Mouse (Mus musculus) neural tube, embryonic 15.5 days (tissue): ENCODE data around the gene Lrrc4. TPM values are rescaled to one million over a fixed set of nuclear protein-coding genes. Genes with fewer than 3 reads are reported as not detected.

Experiments
- ATAC-seq: fragments of 200-750 bp; cut with Nextera tagmentation; 2 replicates; pipeline ENCODE4 v1.8.0; 2017; ENCODE audit warnings: mild to moderate bottlenecking, moderate TSS enrichment, moderate library complexity; ENCODE audit not compliant: low FRiP score
- H3K27ac ChIP-seq: fragments of 300-500 bp; sonication (generic); replicated peaks from 2 replicates; pipeline ENCODE4 v1.5.1; 2015; ENCODE audit warnings: mild to moderate bottlenecking, inconsistent platforms
- H3K27me3 ChIP-seq: fragments of 300-500 bp; sonication (generic); replicated peaks from 2 replicates; pipeline ENCODE4 v1.6.1; 2015; ENCODE audit warnings: inconsistent platforms
- H3K36me3 ChIP-seq: fragments of 300-500 bp; sonication (generic); 2 replicates; pipeline ENCODE4 v1.6.1; 2015; ENCODE audit warnings: inconsistent platforms
- H3K4me1 ChIP-seq: fragments of 300-500 bp; sonication (generic); 2 replicates; pipeline ENCODE4 v1.6.1; 2015; ENCODE audit warnings: inconsistent platforms
- H3K4me2 ChIP-seq: fragments of 300-500 bp; sonication (generic); 2 replicates; pipeline ENCODE4 v1.6.1; 2015; ENCODE audit warnings: inconsistent platforms, mild to moderate bottlenecking, moderate library complexity
- H3K4me3 ChIP-seq: fragments of 300-500 bp; sonication (generic); replicated peaks from 2 replicates; pipeline ENCODE4 v1.5.1; 2015; ENCODE audit warnings: mild to moderate bottlenecking, inconsistent platforms
- H3K9ac ChIP-seq: fragments of 300-500 bp; sonication (generic); replicated peaks from 2 replicates; pipeline ENCODE4 v1.6.1; 2015; ENCODE audit warnings: mild to moderate bottlenecking, inconsistent platforms
- H3K9me3 ChIP-seq: fragments of 300-500 bp; sonication (generic); replicated peaks from 2 replicates; pipeline ENCODE4 v1.6.1; 2016; ENCODE audit warnings: inconsistent platforms
- WGBS: fragments of 180-500 bp; shearing (Covaris S2); methylation state at CpG from one replicate; pipeline ENCODE4 v1.1.7; 2015; ENCODE audit warnings: mixed read lengths; 5-methylcytosine and 5-hydroxymethylcytosine counted together
- polyA plus RNA-seq: library from polyadenylated mRNA; unstranded; fragments of >200 nt; fragmentation: Nextera tagmentation; extraction: Ambion mirVana; gene quantifications from 2 replicates; pipeline ENCODE4 v1.2.1, GENCODE M21; 2015

Lrrc4 gene
- polyA plus RNA-seq, 1 experiment from 2014 or later, result 8.5 TPM

GRCm38 (mm10) chr6:28681521-28682457, 149.8 kb downstream of the Lrrc4 start:
- H3K4me3 ChIP-seq, result no peak overlapping the region
- no peak overlapping the region for H3K9ac ChIP-seq
- ATAC-seq, result no peak
- H3K4me2 ChIP-seq, result no peak overlapping the region
- WGBS, result 72% methylated on average over 8 of the region's 8 CpGs
- no peaks in the 10 kb centered on the region for H3K4me1 ChIP-seq
- no peaks in the 10 kb centered on the region for H3K27me3 ChIP-seq
- no peaks in the 10 kb centered on the region for H3K36me3 ChIP-seq
- H3K27ac ChIP-seq, result no peak overlapping the region
- H3K9me3 ChIP-seq, result no peaks in the 10 kb centered on the region

- no peak overlapping the region for H3K9ac ChIP-seq
- ATAC-seq, result no peak
- no peaks in the 10 kb centered on the region for H3K4me1 ChIP-seq
- H3K4me3 ChIP-seq, result no peak overlapping the region
- no peaks in the 10 kb centered on the region for H3K9me3 ChIP-seq
- WGBS, result 72% methylated on average over 4 of the region's 4 CpGs
- H3K27me3 ChIP-seq, result no peaks in the 10 kb centered on the region
- no peak overlapping the region for H3K27ac ChIP-seq
- H3K36me3 ChIP-seq, result no peaks in the 10 kb centered on the region
- H3K4me2 ChIP-seq, result no peak overlapping the region
Observed at GRCm38 (mm10) chr6:28680537-28680936, 151.0 kb downstream of the Lrrc4 start.

DNA sequence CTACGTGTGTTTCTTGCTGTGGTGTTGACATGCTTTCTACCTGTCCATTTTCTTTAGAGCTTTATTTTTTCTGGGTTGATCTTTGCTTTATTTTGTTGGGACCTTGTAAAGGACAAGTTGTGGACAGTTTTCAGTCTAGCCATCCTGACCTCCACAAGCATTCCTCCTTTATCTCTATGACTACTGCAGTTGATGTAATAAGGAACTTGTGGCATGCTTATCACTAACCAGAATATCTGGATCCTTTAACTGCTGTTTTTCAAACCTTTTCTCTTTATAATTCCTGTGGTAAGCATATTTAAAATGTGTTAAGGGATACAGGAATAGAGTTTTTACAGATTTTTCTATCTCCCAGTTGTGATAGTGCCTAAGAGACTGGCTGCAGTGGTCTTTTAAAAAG, 152.7 kb downstream of the Lrrc4 start:
- Histone ChIP-seq H3K4me1 (no peaks in the 10 kb centered on the region), H3K9ac (no peak overlapping the region), H3K27me3 (no peaks in the 10 kb centered on the region), H3K4me3 (no peak overlapping the region), H3K4me2 (no peak overlapping the region), H3K9me3 (no peaks in the 10 kb centered on the region), H3K36me3 (no peaks in the 10 kb centered on the region), H3K27ac (no peak overlapping the region)
- 78% methylated on average over 1 of the region's 1 CpGs for WGBS
- no peak for ATAC-seq

DNA sequence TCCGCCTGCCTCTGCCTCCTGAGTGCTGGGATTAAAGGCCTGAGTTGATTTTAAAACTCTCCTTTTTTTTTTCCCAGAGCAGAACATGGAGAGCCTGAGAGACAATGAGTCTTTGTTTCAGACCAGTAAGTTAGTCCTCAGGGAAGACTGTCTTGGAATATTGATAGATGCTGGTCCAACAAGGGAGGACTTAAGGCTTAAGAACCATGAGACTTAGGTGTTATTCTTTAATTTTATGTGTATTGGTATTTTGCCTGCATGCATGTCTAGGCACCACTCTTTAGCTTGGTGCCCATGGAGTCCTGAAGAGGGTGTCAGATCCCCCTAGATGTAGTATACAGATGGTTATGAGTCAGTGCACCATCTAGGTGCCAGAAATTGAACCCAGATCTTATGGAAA, 156.9 kb downstream of the Lrrc4 start:
- Histone ChIP-seq H3K27me3 (no peaks in the 10 kb centered on the region), H3K36me3 (no peaks in the 10 kb centered on the region), H3K4me3 (no peak overlapping the region), H3K9ac (no peak overlapping the region), H3K4me2 (no peak overlapping the region), H3K27ac (no peak overlapping the region), H3K4me1 (no peaks in the 10 kb centered on the region), H3K9me3 (no peaks in the 10 kb centered on the region)
- 100% methylated on average over 1 of the region's 1 CpGs for WGBS
- ATAC-seq, result no peak

- H3K4me1 ChIP-seq, result no peaks in the 10 kb centered on the region
- H3K9ac ChIP-seq, result no peak overlapping the region
- H3K4me3 ChIP-seq, result no peak overlapping the region
- H3K9me3 ChIP-seq, result no peaks in the 10 kb centered on the region
- no peaks in the 10 kb centered on the region for H3K27me3 ChIP-seq
- no peak overlapping the region for H3K4me2 ChIP-seq
- ATAC-seq, result no peak
- H3K36me3 ChIP-seq, result no peaks in the 10 kb centered on the region
- WGBS, result 32% methylated on average over 1 of the region's 1 CpGs
- H3K27ac ChIP-seq, result no peak overlapping the region
Observed at GRCm38 (mm10) chr6:28672388-28672787, 159.2 kb downstream of the Lrrc4 start.

DNA sequence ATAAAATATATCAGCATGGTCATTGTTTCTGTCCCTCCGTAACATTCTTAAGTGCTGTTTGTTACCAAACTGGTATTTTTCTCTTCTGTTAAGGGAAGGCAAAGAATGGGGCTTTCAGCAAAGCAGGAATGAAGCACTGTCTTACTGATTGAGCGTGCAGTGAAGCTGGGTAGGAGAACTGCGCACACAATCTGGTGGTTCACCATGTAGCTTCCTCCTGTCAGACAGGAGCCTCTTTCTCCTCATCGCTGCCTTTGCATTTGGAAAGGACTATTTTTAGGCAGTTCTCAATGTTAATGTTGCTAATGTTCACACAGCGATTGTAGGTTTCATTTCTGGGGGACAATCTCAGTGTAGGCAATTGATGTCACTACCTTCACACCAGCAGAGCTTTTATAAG, 162.3 kb downstream of the Lrrc4 start:
- H3K27ac ChIP-seq, result no peak overlapping the region
- H3K4me3 ChIP-seq, result no peak overlapping the region
- no peaks in the 10 kb centered on the region for H3K9me3 ChIP-seq
- no peak overlapping the region for H3K4me2 ChIP-seq
- H3K4me1 ChIP-seq, result no peaks in the 10 kb centered on the region
- no peaks in the 10 kb centered on the region for H3K36me3 ChIP-seq
- H3K27me3 ChIP-seq, result no peaks in the 10 kb centered on the region
- ATAC-seq, result no peak
- 86% methylated on average over 5 of the region's 5 CpGs for WGBS
- no peak overlapping the region for H3K9ac ChIP-seq

DNA sequence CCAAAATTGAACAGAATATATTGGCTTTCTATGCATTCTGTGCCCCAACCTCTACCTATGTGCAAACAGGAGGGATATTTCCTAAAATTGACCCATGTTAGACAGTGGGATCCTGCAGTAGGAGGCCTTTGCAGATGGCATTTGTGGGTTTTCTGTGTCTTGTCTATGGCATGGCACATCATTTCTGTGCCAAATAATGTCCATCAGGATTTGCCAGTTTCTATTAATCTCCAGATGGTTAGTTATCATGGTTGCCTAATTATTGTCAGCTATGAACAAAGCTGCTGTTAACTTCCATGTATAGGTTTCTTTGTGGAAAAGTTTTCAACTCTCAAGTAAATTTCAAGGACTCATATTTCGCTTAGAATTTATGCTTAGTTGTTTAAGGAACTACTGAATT, 164.0 kb downstream of the Lrrc4 start:
- ATAC-seq, result no peak
- Histone ChIP-seq H3K4me3 (no peak overlapping the region), H3K27ac (no peak overlapping the region), H3K9me3 (no peaks in the 10 kb centered on the region), H3K36me3 (no peaks in the 10 kb centered on the region), H3K4me2 (no peak overlapping the region), H3K9ac (no peak overlapping the region), H3K27me3 (no peaks in the 10 kb centered on the region), H3K4me1 (no peaks in the 10 kb centered on the region)
- 96% methylated on average over 1 of the region's 1 CpGs for WGBS

- no peaks in the 10 kb centered on the region for H3K27me3 ChIP-seq
- no peaks in the 10 kb centered on the region for H3K36me3 ChIP-seq
- 70% methylated on average over 3 of the region's 3 CpGs for WGBS
- no peak overlapping the region for H3K4me2 ChIP-seq
- H3K4me1 ChIP-seq, result no peaks in the 10 kb centered on the region
- no peak overlapping the region for H3K4me3 ChIP-seq
- H3K9me3 ChIP-seq, result no peaks in the 10 kb centered on the region
- H3K27ac ChIP-seq, result no peak overlapping the region
- ATAC-seq, result no peak
- no peak overlapping the region for H3K9ac ChIP-seq
Observed at GRCm38 (mm10) chr6:28664716-28665115, 166.8 kb downstream of the Lrrc4 start.

- H3K4me2 ChIP-seq, result no peak overlapping the region
- WGBS, result 87% methylated on average over 5 of the region's 5 CpGs
- no peaks in the 10 kb centered on the region for H3K36me3 ChIP-seq
- no peaks in the 10 kb centered on the region for H3K9me3 ChIP-seq
- ATAC-seq, result no peak
- H3K27me3 ChIP-seq, result no peaks in the 10 kb centered on the region
- H3K4me1 ChIP-seq, result no peaks in the 10 kb centered on the region
- no peak overlapping the region for H3K27ac ChIP-seq
- no peak overlapping the region for H3K9ac ChIP-seq
- H3K4me3 ChIP-seq, result no peak overlapping the region
Observed at GRCm38 (mm10) chr6:28663670-28664069, 167.9 kb downstream of the Lrrc4 start.

DNA sequence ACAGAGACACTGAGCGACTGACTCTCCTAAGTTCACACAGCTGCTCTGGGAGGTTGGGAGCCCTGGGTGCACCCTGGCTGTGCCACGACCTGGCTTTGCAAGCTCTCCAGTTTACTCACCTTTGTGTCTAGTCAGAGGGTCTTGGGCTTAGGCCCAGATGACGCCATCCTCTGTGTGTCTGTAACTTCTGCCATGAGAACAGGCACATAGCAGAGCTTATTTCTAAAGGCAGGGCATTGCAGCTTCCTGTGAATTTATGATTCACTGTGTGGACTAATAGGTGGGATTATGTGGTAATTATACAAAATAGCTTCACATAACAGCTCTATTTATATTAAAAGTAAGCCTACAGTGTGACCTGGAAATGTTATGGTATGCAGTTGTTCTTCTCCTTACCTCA, 168.5 kb downstream of the Lrrc4 start:
- Histone ChIP-seq H3K4me2 (no peak overlapping the region), H3K36me3 (no peaks in the 10 kb centered on the region), H3K4me1 (no peaks in the 10 kb centered on the region), H3K9ac (no peak overlapping the region), H3K27ac (no peak overlapping the region), H3K9me3 (no peaks in the 10 kb centered on the region), H3K4me3 (no peak overlapping the region), H3K27me3 (no peaks in the 10 kb centered on the region)
- ATAC-seq, result no peak
- 86% methylated on average over 3 of the region's 3 CpGs for WGBS

- ATAC-seq, result no peak
- Histone ChIP-seq H3K9me3 (no peaks in the 10 kb centered on the region), H3K4me2 (no peak overlapping the region), H3K9ac (no peak overlapping the region), H3K27me3 (no peaks in the 10 kb centered on the region), H3K36me3 (no peaks in the 10 kb centered on the region), H3K4me3 (no peak overlapping the region), H3K4me1 (no peaks in the 10 kb centered on the region), H3K27ac (no peak overlapping the region)
- 98% methylated on average over 5 of the region's 5 CpGs for WGBS
Observed at GRCm38 (mm10) chr6:28656511-28656910, 175.0 kb downstream of the Lrrc4 start.

- H3K4me1 ChIP-seq, result 0 out of 2 replicates have a peak, but pooled peaks cover 5% of the 10 kb centered on the region
Observed at GRCm38 (mm10) chr6:28645231-28645630, 186.3 kb downstream of the Lrrc4 start.

More at GRCm38 (mm10) chr6:28645231-28645630, 186.3 kb downstream of the Lrrc4 start:
- ATAC-seq, result no peak
- no peaks in the 10 kb centered on the region for H3K9me3 ChIP-seq
- no peaks in the 10 kb centered on the region for H3K27me3 ChIP-seq
- no peak overlapping the region for H3K4me3 ChIP-seq
- no peak overlapping the region for H3K27ac ChIP-seq
- H3K36me3 ChIP-seq, result no peaks in the 10 kb centered on the region
- no peak overlapping the region for H3K4me2 ChIP-seq
- no peak overlapping the region for H3K9ac ChIP-seq
